Mouse (Mus musculus) left cerebral cortex, adult 9 months (tissue): ENCODE results near the gene Kxd1.
A peak's percentile ranks its signal among the peaks of the same experiment; 100 is the strongest.

Source experiments
- DNase-seq, 2 experiments: peaks; one replicate each; pipeline ENCODE4 v3.0.0; 2022; ENCODE audit warnings: low spot score in 2 of 2

The Kxd1 gene

GRCm38 (mm10) chr8:70493692-70494415 is 33.9 kb downstream of the Kxd1 start:
- DNase-seq = no peak

GRCm38 (mm10) chr8:70492664-70493640 is 34.8 kb downstream of the Kxd1 start, which contains the start of gene Crlf1:
Gene Crlf1 (plus strand): TSS chr8:70493158.
- no peak for DNase-seq

GRCm38 (mm10) chr8:70490880-70491495 is 36.8 kb downstream of the Kxd1 start:
- no peak for DNase-seq

GRCm38 (mm10) chr8:70490061-70490879 is 37.5 kb downstream of the Kxd1 start:
- no peak for DNase-seq

- no peak for DNase-seq
These were observed 38.2 kb downstream of the Kxd1 start for GRCm38 (mm10) chr8:70489576-70489975.

GRCm38 (mm10) chr8:70488931-70489470 is 38.8 kb downstream of the Kxd1 start:
- DNase-seq = no peak

- no peak for DNase-seq
These were observed 39.6 kb downstream of the Kxd1 start for GRCm38 (mm10) chr8:70487993-70488796.

GRCm38 (mm10) chr8:70486941-70487520 is 40.7 kb downstream of the Kxd1 start, which contains the start of gene Tmem59l:
Gene Tmem59l (minus strand): TSS chr8:70487358.
- peak in 1 of 2 experiments; percentile 46 for DNase-seq

GRCm38 (mm10) chr8:70486191-70486681 is 41.5 kb downstream of the Kxd1 start:
- no peak for DNase-seq

- DNase-seq = no peak
These were observed 44.8 kb downstream of the Kxd1 start for GRCm38 (mm10) chr8:70482943-70483342.

GRCm38 (mm10) chr8:70481908-70482307 is 45.8 kb downstream of the Kxd1 start:
- DNase-seq = peak in 1 of 2 experiments; percentile 76

GRCm38 (mm10) chr8:70477269-70477982 is 50.3 kb downstream of the Kxd1 start:
- no peak for DNase-seq

- peak; percentile 76 to 90 for DNase-seq
These were observed 51.2 kb downstream of the Kxd1 start, which contains the start of gene Klhl26 for GRCm38 (mm10) chr8:70476333-70477268. Gene Klhl26 (minus strand): TSS chr8:70476968.

- no peak for DNase-seq
These were observed 55.9 kb downstream of the Kxd1 start for GRCm38 (mm10) chr8:70471856-70472255.

- DNase-seq = no peak
These were observed 57.8 kb downstream of the Kxd1 start for GRCm38 (mm10) chr8:70469938-70470337.

- DNase-seq = no peak
These were observed 58.4 kb downstream of the Kxd1 start for GRCm38 (mm10) chr8:70469295-70469916.

- no peak for DNase-seq
These were observed 59.0 kb downstream of the Kxd1 start for GRCm38 (mm10) chr8:70468733-70469132.
